Mouse (Mus musculus) limb, embryonic 14.5 days (tissue): Measurements from ENCODE around the gene Gsg1l. TPM values are rescaled to one million over a fixed set of nuclear protein-coding genes. Genes with fewer than 3 reads are reported as not detected.

ENCODE experiments used
- ATAC-seq: fragments of 200-750 bp; cut with Nextera tagmentation; 2 replicates; pipeline ENCODE4 v1.8.0; 2017; ENCODE audit warnings: low read depth, moderate number of reproducible peaks, moderate TSS enrichment; ENCODE audit not compliant: low FRiP score
- DNase-seq: peaks from one replicate; pipeline ENCODE4 v3.0.0-alpha.2; 2015; ENCODE audit warnings: low spot score
- H3K27ac ChIP-seq: fragments of 300-500 bp; sonication (generic); replicated peaks from 2 replicates; pipeline ENCODE4 v1.5.1; 2014; ENCODE audit warnings: low read depth, mild to moderate bottlenecking, low read length, moderate library complexity, mixed read lengths
- H3K27me3 ChIP-seq: fragments of 300-500 bp; sonication (generic); 2 replicates; pipeline ENCODE4 v1.6.1; 2014; ENCODE audit warnings: low read length, mixed read lengths; ENCODE audit not compliant: control insufficient read depth, insufficient read depth
- H3K36me3 ChIP-seq: fragments of 300-500 bp; sonication (generic); 2 replicates; pipeline ENCODE4 v1.6.1; 2014; ENCODE audit warnings: mild to moderate bottlenecking, low read length, moderate library complexity, mixed read lengths; ENCODE audit not compliant: control insufficient read depth, insufficient read depth
- H3K4me1 ChIP-seq: fragments of 300-500 bp; sonication (generic); 2 replicates; pipeline ENCODE4 v1.6.1; 2014; ENCODE audit warnings: antibody characterized with exemption, low read length, mixed read lengths; ENCODE audit not compliant: control insufficient read depth, insufficient read depth
- H3K4me2 ChIP-seq: fragments of 300-500 bp; sonication (generic); replicated peaks from 2 replicates; pipeline ENCODE4 v1.6.1; 2014; ENCODE audit warnings: low read depth, mild to moderate bottlenecking, low read length, moderate library complexity; ENCODE audit not compliant: severe bottlenecking
- H3K4me3 ChIP-seq: fragments of 300-500 bp; sonication (generic); replicated peaks from 2 replicates; pipeline ENCODE4 v1.5.1; 2014; ENCODE audit warnings: low read length
- H3K9ac ChIP-seq: fragments of 300-500 bp; sonication (generic); 2 replicates; pipeline ENCODE4 v1.6.1; 2014; ENCODE audit warnings: mild to moderate bottlenecking, low read depth, low read length, moderate library complexity; ENCODE audit not compliant: severe bottlenecking
- H3K9me3 ChIP-seq: fragments of 300-500 bp; sonication (generic); 2 replicates; pipeline ENCODE4 v1.6.1; 2016; ENCODE audit warnings: low read length; ENCODE audit not compliant: control insufficient read depth
- POLR2A ChIP-seq: fragments of 200-500 bp; IDR thresholded peaks from 2 replicates; pipeline ENCODE4 v1.8.0; 2012; ENCODE audit warnings: inconsistent platforms, mild to moderate bottlenecking, moderate library complexity, borderline replicate concordance; ENCODE audit not compliant: insufficient read depth, insufficient read length; ENCODE audit errors: extremely low read depth
- WGBS: fragments of 180-500 bp; shearing (Covaris S2); extraction: QIAGEN DNeasy Blood & Tissue Kit; methylation state at CpG from one replicate; pipeline ENCODE4 v1.1.7; 2014; 5-methylcytosine and 5-hydroxymethylcytosine counted together
- polyA plus RNA-seq, 2 experiments: library from polyadenylated mRNA; depleted of rRNA in 1 of 2; stranded (reverse) in 1 of 2; unstranded in 1 of 2; fragments of >200 nt; fragmentation: Nextera tagmentation in 1 of 2; extraction: Ambion mirVana in 1 of 2; gene quantifications; 2 replicates each; pipeline versions ENCODE4 v1.2.1 to v1.2.3; 2012 to 2014

The Gsg1l gene
- polyA plus RNA-seq, 2 experiments, result 2.4 to 4.3 TPM

DNA sequence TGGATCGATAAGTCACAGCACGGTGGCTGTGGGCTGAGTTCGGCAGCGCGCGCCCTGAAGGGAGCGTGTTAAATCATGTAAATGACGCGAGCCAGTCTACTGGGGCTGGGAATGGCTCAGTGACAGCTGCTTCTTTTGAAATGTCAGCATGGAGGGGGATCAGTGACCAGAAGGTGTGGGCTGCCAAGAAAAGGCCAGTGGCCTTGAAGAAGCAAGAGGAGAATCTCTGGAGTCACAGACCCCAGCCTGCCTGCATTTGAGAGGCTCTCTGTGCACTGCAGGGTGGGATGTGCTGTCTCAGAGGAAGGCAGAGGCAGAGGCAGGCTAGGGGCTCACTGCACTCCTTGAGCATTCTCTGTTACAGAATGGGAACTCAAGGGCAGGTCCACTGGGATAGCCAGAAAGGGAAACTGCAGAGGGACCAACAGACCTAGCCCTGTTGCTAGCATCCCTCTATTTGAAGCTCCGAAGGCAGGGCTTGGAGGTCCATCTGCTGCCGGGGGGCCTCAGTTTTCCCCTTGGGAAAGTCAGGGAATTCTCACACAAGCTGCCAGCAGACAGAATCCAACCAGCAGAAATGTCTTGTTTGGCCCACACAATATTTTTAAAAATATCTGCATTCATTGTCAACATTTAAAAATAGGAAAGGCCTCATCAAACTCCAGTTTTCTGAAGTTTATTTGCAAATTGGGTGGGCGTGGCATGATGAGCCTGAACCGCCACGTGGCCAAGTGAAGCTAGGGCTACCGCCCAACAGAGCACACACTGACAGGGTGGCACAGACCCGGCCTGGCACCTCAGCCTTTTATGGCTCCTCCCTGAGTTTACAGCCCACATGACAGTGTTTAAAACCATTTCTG, 115.6 kb downstream of the Gsg1l start:
- no peak for ATAC-seq
- Histone ChIP-seq H3K36me3 (no peaks in the 10 kb centered on the region), H3K4me3 (no peak overlapping the region), H3K27me3 (no peaks in the 10 kb centered on the region), H3K4me2 (no peak overlapping the region), H3K9ac (no peak overlapping the region), H3K4me1 (peaks cover under 1% of the 10 kb centered on the region; the same call in 1 of the 2 replicates), H3K9me3 (no peaks in the 10 kb centered on the region), H3K27ac (no peak overlapping the region)
- WGBS, result 53% methylated on average over 16 of the region's 16 CpGs
- no peak for DNase-seq
- no peak for TF ChIP-seq POLR2A

DNA sequence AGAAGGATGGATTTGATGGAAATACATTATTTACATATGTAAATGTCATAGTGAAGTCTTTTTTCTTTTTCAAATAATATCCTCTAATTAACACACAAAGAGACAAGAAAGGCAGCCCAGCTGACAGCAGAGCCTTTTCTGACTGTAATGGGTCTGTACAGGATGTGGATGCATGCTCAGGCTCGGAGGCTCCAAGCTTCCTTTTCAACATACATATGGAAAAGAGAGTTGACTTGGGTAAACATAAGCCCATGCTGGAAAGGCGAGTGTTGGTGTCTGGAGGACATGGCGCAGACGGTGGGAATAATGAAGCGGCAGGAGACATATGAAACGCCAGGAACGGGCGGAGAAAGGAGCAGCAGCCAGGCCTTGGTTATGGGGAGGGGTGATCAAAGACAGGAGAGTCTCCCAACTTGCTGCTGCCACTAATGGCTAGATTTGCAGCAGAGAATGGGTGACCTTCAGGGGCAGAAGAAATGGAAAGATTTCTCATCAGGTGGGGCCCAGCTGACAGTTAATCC, 118.1 kb downstream of the Gsg1l start:
- no peaks in the 10 kb centered on the region for H3K9me3 ChIP-seq
- H3K4me2 ChIP-seq, result no peak overlapping the region
- H3K27ac ChIP-seq, result no peak overlapping the region
- TF ChIP-seq POLR2A, result no peak
- no peaks in the 10 kb centered on the region for H3K27me3 ChIP-seq
- H3K36me3 ChIP-seq, result no peaks in the 10 kb centered on the region
- H3K4me1 ChIP-seq, result no peaks in the 10 kb centered on the region; the same call in 1 of the 2 replicates
- ATAC-seq, result no peak
- no peak overlapping the region for H3K4me3 ChIP-seq
- 44% methylated on average over 8 of the region's 8 CpGs for WGBS
- no peak for DNase-seq
- no peak overlapping the region for H3K9ac ChIP-seq

DNA sequence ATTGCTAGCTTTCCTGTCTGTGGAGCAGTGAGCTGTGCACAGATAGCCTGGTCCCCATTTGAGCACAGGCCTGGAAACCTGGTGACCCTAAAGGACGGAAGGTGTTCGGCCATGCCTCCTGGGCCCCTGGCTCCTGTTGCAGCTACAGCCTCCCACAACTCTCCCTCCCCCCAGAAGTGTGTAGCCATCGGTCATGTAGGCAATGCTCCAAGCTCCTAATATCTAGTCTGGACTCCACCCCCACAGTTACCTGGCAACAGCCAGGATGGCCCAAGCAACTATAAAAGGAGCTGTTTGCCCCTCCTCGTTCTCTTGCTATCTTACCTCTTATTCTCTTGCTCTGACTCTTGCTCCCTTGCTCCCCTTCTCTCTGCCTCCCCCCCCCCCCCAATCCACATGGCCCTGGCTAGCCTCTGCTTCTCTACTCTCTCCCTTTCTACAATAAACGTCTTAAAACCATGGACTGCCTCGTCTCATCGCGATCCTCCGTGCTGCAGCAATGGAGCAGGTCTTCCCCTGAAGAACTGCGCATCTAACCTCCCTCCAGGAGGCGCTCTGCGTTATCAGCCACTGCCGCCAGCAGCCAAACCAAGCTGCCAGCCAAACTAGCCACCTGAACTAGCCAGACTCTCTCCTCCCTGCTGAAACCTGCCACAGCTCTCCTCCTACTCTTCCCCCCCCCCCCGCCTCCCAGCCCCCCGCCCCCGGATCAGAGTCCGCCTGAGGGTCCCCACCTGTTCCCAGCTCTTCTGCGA, 122.7 kb downstream of the Gsg1l start:
- no peak for DNase-seq
- no peak for TF ChIP-seq POLR2A
- Histone ChIP-seq H3K9ac (no peak overlapping the region), H3K4me1 (no peaks in the 10 kb centered on the region; the same call in 1 of the 2 replicates), H3K27me3 (no peaks in the 10 kb centered on the region), H3K9me3 (no peaks in the 10 kb centered on the region), H3K4me2 (no peak overlapping the region), H3K36me3 (no peaks in the 10 kb centered on the region), H3K4me3 (no peak overlapping the region), H3K27ac (no peak overlapping the region)
- no peak for ATAC-seq
- 53% methylated on average over 16 of the region's 18 CpGs for WGBS

DNA sequence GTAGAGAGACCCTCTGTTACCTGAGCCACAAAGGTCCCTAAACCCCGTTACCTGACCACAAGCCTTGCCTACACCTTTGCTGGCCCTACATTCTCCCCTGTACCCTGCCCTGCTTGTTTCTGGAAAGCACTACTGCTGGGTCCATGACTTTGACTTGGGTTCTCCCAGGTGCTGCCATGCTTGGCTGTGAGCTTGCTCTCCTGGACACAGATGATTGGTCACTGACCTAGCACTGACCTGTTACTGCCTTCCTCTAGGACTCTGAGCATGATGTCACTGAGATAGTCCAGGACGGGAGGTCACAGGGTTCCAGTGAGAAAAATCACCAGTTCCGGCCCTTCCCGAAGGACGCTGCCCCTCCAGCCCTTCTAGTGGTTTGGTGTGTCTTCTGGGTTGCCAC, 123.4 kb downstream of the Gsg1l start:
- Histone ChIP-seq H3K36me3 (no peaks in the 10 kb centered on the region), H3K9me3 (no peaks in the 10 kb centered on the region), H3K27me3 (no peaks in the 10 kb centered on the region), H3K9ac (no peak overlapping the region), H3K4me1 (no peaks in the 10 kb centered on the region; the same call in 1 of the 2 replicates), H3K4me2 (no peak overlapping the region), H3K4me3 (no peak overlapping the region), H3K27ac (no peak overlapping the region)
- WGBS, result 91% methylated on average over 5 of the region's 5 CpGs
- no peak for DNase-seq
- ATAC-seq, result no peak
- no peak for TF ChIP-seq POLR2A

DNA sequence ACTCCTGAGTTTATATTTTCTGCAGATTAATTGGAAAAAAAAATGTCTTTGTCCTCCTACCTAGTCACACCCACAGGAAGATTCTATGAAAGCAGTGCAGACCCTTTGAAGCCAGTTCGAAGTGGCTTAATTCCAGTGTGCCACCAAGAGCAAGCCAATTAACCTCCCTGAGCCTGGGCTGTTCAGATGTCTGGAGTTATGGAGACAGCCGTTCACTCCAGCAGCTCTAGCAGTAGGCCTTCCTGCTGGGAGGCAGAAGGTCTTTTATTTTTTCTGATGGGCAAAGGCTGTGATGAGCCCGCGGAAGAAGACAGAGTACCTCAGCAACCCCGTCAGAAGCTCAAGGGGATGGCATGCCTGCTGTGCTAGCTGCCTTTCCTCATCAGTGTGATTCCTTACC, 127.2 kb downstream of the Gsg1l start:
- no peaks in the 10 kb centered on the region; the same call in 1 of the 2 replicates for H3K4me1 ChIP-seq
- no peak for DNase-seq
- no peak for TF ChIP-seq POLR2A
- no peak overlapping the region for H3K4me2 ChIP-seq
- no peaks in the 10 kb centered on the region for H3K9me3 ChIP-seq
- H3K4me3 ChIP-seq, result no peak overlapping the region
- H3K27me3 ChIP-seq, result no peaks in the 10 kb centered on the region
- no peak overlapping the region for H3K27ac ChIP-seq
- no peak for ATAC-seq
- H3K36me3 ChIP-seq, result no peaks in the 10 kb centered on the region
- WGBS, result 42% methylated on average over 5 of the region's 5 CpGs
- H3K9ac ChIP-seq, result no peak overlapping the region
